Mouse (Mus musculus) liver, postnatal 0 days (tissue): ENCODE measurements around the gene Hist1h2ap.
"Not testable (repeated sequence)": the region's sequence is repeated elsewhere in the genome, so short reads cannot be mapped to it uniquely, and the experiment has no call there.

Experiments used
- CTCF ChIP-seq: sonication (generic); IDR thresholded peaks from 2 replicates; pipeline ENCODE4 v1.5.1; 2016; ENCODE audit warnings: antibody characterized with exemption, low read depth
- EP300 ChIP-seq: IDR thresholded peaks from 2 replicates; pipeline ENCODE4 v1.6.1; 2016; ENCODE audit warnings: antibody characterized with exemption, low read depth, mild to moderate bottlenecking

DNA sequence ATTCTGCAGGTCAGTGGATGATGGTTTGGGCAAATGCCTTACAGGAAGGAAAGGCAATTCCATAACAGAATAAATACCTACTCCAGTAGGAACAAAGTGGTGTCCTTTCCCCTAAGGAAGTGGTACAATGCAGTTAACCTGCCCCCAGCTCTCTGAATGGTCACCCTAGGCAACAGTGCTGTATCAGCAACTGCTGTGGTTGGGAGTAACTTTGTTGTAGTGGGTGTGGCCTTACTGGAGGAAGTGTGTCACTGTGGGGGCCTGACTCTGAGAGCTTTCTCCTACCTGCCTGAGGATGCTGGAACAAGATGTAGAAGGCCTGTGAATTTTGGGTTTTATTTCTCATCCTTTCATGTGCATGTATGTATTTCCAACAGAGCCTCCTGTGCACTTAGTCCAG, 13.0 kb upstream of the Hist1h2ap start:
- TF ChIP-seq CTCF, EP300: not testable (repeated sequence)
